19 mouse cellular contexts compared by ENCODE assay signal in the genomic region with DNA sequence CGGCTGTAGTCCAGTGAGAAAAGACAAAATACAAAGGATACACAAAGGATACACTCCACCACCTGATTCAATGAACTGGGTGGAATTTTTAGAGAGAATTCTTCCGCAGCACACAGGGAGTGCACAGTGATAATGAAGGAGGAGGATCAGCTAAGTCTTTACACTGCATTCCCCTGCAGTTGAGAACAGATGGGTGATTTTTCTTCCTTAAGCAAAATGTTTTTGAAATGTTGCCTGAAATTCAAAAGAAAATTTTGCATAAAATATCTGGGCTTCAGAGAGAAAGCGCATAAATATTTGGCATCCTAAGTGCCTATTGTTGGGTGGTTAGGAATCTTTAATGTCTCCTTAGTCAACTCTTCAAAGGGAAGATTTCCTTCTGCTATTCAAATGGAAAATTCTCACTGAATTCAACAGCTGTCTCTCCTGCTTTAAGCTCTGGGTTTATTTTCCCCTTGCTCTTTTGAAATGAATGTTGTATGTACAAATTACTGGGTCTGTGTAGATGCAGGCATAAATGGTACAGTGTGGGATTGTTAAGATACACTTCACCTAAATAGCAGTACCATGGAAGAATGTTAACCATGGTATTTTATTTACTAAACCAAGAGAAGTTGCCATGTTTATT.
DNase-seq lines count a peak whose midpoint lies in the region; ATAC-seq and TF ChIP-seq lines count a peak whose summit lies in the region.
"Had no signal": no experiment of that assay in that cellular context is flagged by ENCODE, and none has a peak within 500 bp of the region (broad histone marks: within the 10 kb centered on the region; RNA-seq: fewer than 3 reads in every experiment).

No protein-coding gene starts in this region.

- TF ChIP-seq CTCF in midbrain, postnatal 0 days (IDR thresholded peaks at IDR 0.05): no peak
- TF ChIP-seq CTCF in forebrain, postnatal 0 days (IDR thresholded peaks at IDR 0.05; ENCODE audit: low read depth): no peak

- no peak overlapping the region for H3K4me3 ChIP-seq in midbrain, embryonic 11.5 days (ENCODE audit: low read depth, low read length)
- H3K4me3 ChIP-seq in midbrain, postnatal 0 days (ENCODE audit: low read depth, low read length): no peak overlapping the region
- H3K4me3 ChIP-seq in forebrain, postnatal 0 days (ENCODE audit: low read depth, low read length): no peak overlapping the region
- H3K4me3 ChIP-seq in midbrain, embryonic 15.5 days: no peak overlapping the region
- H3K4me3 ChIP-seq: embryonic facial prominence, embryonic 13.5 days; hindbrain, embryonic 13.5 days; intestine, embryonic 15.5 days; limb, embryonic 13.5 days; myocyte had no signal

- no peak overlapping the region for H3K27ac ChIP-seq in midbrain, embryonic 11.5 days (ENCODE audit: low read depth, low read length)
- H3K27ac ChIP-seq in midbrain, postnatal 0 days (ENCODE audit: low read depth, low read length): no peak overlapping the region
- peak overlapping the region; percentile 37; the same call in 1 of the 2 replicates for H3K27ac ChIP-seq in forebrain, postnatal 0 days (ENCODE audit: low read depth, low read length)
- no peak overlapping the region for H3K27ac ChIP-seq in midbrain, embryonic 15.5 days
- H3K27ac ChIP-seq: embryonic facial prominence, embryonic 13.5 days; hindbrain, embryonic 13.5 days; intestine, embryonic 15.5 days; limb, embryonic 13.5 days; liver, embryonic 14.5 days had no signal

- ATAC-seq in frontal cortex, adult (ENCODE audit: low TSS enrichment): peak; percentile 95
- ATAC-seq in midbrain, embryonic 11.5 days (ENCODE audit: low FRiP score): peak; percentile 52
- ATAC-seq in midbrain, postnatal 0 days (ENCODE audit: low FRiP score): no peak
- peak; percentile 94 for ATAC-seq in forebrain, postnatal 0 days
- ATAC-seq in midbrain, embryonic 15.5 days (replicated peaks): peak; percentile 58; the same call in 1 of the 2 replicates
- ATAC-seq: intestine, embryonic 15.5 days had no signal

- H3K27me3 ChIP-seq in midbrain, embryonic 11.5 days (ENCODE audit: control insufficient read depth, insufficient read depth, low read length): no peaks in the 10 kb centered on the region
- H3K27me3 ChIP-seq in midbrain, postnatal 0 days (ENCODE audit: insufficient read depth, low read length): no peaks in the 10 kb centered on the region
- no peaks in the 10 kb centered on the region for H3K27me3 ChIP-seq in forebrain, postnatal 0 days (ENCODE audit: insufficient read depth, low read length)
- H3K27me3 ChIP-seq in midbrain, embryonic 15.5 days (replicated peaks): no peaks in the 10 kb centered on the region
- H3K27me3 ChIP-seq: embryonic facial prominence, embryonic 13.5 days; hindbrain, embryonic 13.5 days; intestine, embryonic 15.5 days; limb, embryonic 13.5 days had no signal

- no peaks in the 10 kb centered on the region for H3K36me3 ChIP-seq in midbrain, embryonic 11.5 days (ENCODE audit: control insufficient read depth, insufficient read depth, low read length)
- no peaks in the 10 kb centered on the region for H3K36me3 ChIP-seq in midbrain, postnatal 0 days (ENCODE audit: insufficient read depth, low read length)
- H3K36me3 ChIP-seq in forebrain, postnatal 0 days (ENCODE audit: insufficient read depth): no peaks in the 10 kb centered on the region
- H3K36me3 ChIP-seq in midbrain, embryonic 15.5 days (replicated peaks): no peaks in the 10 kb centered on the region
- H3K36me3 ChIP-seq: embryonic facial prominence, embryonic 13.5 days; hindbrain, embryonic 13.5 days; intestine, embryonic 15.5 days; limb, embryonic 13.5 days had no signal

- H3K4me2 ChIP-seq in midbrain, embryonic 11.5 days: no peak overlapping the region
- H3K4me2 ChIP-seq in midbrain, postnatal 0 days (ENCODE audit: low read depth, low read length, poor library complexity, severe bottlenecking): no peak overlapping the region
- no peak overlapping the region for H3K4me2 ChIP-seq in forebrain, postnatal 0 days (ENCODE audit: low read depth)
- no peak overlapping the region for H3K4me2 ChIP-seq in midbrain, embryonic 15.5 days
- H3K4me2 ChIP-seq: embryonic facial prominence, embryonic 13.5 days; hindbrain, embryonic 13.5 days; intestine, embryonic 15.5 days; limb, embryonic 13.5 days had no signal

- 47% methylated on average over 3 of the region's 3 CpGs for WGBS in midbrain, embryonic 11.5 days
- WGBS in midbrain, postnatal 0 days: 43% methylated on average over 3 of the region's 3 CpGs
- 38% methylated on average over 3 of the region's 3 CpGs for WGBS in forebrain, postnatal 0 days
- WGBS in midbrain, embryonic 15.5 days: 40% methylated on average over 3 of the region's 3 CpGs

- H3K4me1 ChIP-seq in midbrain, embryonic 11.5 days (ENCODE audit: control insufficient read depth, insufficient read depth, low read length): 0 out of 2 replicates have a peak, but pooled peaks cover 3% of the 10 kb centered on the region
- no peaks in the 10 kb centered on the region for H3K4me1 ChIP-seq in midbrain, postnatal 0 days (ENCODE audit: insufficient read depth, low read length)
- no peaks in the 10 kb centered on the region for H3K4me1 ChIP-seq in forebrain, postnatal 0 days (ENCODE audit: insufficient read depth)
- H3K4me1 ChIP-seq in midbrain, embryonic 15.5 days: no peaks in the 10 kb centered on the region
- H3K4me1 ChIP-seq: embryonic facial prominence, embryonic 13.5 days; hindbrain, embryonic 13.5 days; intestine, embryonic 15.5 days; limb, embryonic 13.5 days had no signal

- H3K9me3 ChIP-seq in midbrain, embryonic 11.5 days (ENCODE audit: control insufficient read depth, low read length): no peaks in the 10 kb centered on the region
- H3K9me3 ChIP-seq in midbrain, postnatal 0 days (ENCODE audit: low read length): no peaks in the 10 kb centered on the region
- no peaks in the 10 kb centered on the region for H3K9me3 ChIP-seq in forebrain, postnatal 0 days (ENCODE audit: low read length)
- no peaks in the 10 kb centered on the region for H3K9me3 ChIP-seq in midbrain, embryonic 15.5 days
- H3K9me3 ChIP-seq: embryonic facial prominence, embryonic 13.5 days; hindbrain, embryonic 13.5 days; intestine, embryonic 15.5 days; limb, embryonic 13.5 days had no signal

- H3K9ac ChIP-seq in midbrain, embryonic 11.5 days (ENCODE audit: low read length): no peak overlapping the region
- H3K9ac ChIP-seq in midbrain, postnatal 0 days (replicated peaks; ENCODE audit: low read length, poor library complexity, severe bottlenecking): no peak overlapping the region
- no peak overlapping the region for H3K9ac ChIP-seq in forebrain, postnatal 0 days
- no peak overlapping the region for H3K9ac ChIP-seq in midbrain, embryonic 15.5 days
- H3K9ac ChIP-seq: embryonic facial prominence, embryonic 13.5 days; hindbrain, embryonic 13.5 days; intestine, embryonic 15.5 days; limb, embryonic 13.5 days; liver, embryonic 14.5 days had no signal

- no peak for DNase-seq in frontal cortex, postnatal 10 days (ENCODE audit: low spot score in 2 of 2)
- no peak for DNase-seq in midbrain, embryonic 11.5 days (ENCODE audit: low spot score, missing footprints)
- DNase-seq in midbrain, postnatal 0 days (ENCODE audit: low spot score): no peak
- DNase-seq in forebrain, postnatal 0 days: peak; percentile 71
- DNase-seq in neural tube, embryonic 10.5 days (ENCODE audit: extremely low spot score, low spot score): no peak
- no peak for DNase-seq in kidney, postnatal 14 days
- DNase-seq: adrenal gland, adult 8-10 months; cerebellum, adult 2 months; gastrocnemius, postnatal 14 days; retina, postnatal 1 day; thymus, postnatal 14 days had no signal
